Mouse (Mus musculus) retina, postnatal 1 day (tissue): Measurements from ENCODE around the gene 9630041A04Rik.
A peak's percentile ranks its signal among the peaks of the same experiment; 100 is the strongest.

Experiments
- DNase-seq: peaks from one replicate; pipeline ENCODE4 v3.0.0-alpha.2; 2012

9630041A04Rik gene

GRCm38 (mm10) chr9:101922846-101923245 lies 61.2 kb downstream of the 9630041A04Rik start:
- no peak for DNase-seq

- DNase-seq, result no peak
Observed at GRCm38 (mm10) chr9:101924829-101925228, 63.2 kb downstream of the 9630041A04Rik start.

- DNase-seq, result peak; percentile 58
Observed at GRCm38 (mm10) chr9:101933946-101934573, 72.4 kb downstream of the 9630041A04Rik start.

- DNase-seq, result peak; percentile 29
Observed at GRCm38 (mm10) chr9:101934887-101935286, 73.2 kb downstream of the 9630041A04Rik start.

GRCm38 (mm10) chr9:101938066-101938465 lies 76.4 kb downstream of the 9630041A04Rik start:
- DNase-seq, result no peak

- peak; percentile 20 for DNase-seq
Observed at GRCm38 (mm10) chr9:101939006-101939405, 77.4 kb downstream of the 9630041A04Rik start.

- DNase-seq, result no peak
Observed at GRCm38 (mm10) chr9:101940182-101940581, 78.5 kb downstream of the 9630041A04Rik start.

GRCm38 (mm10) chr9:101942058-101942669 lies 80.5 kb downstream of the 9630041A04Rik start:
- DNase-seq, result no peak

GRCm38 (mm10) chr9:101945326-101945725 lies 83.7 kb downstream of the 9630041A04Rik start:
- DNase-seq, result no peak

GRCm38 (mm10) chr9:101945814-101946213 lies 84.2 kb downstream of the 9630041A04Rik start:
- DNase-seq, result no peak

GRCm38 (mm10) chr9:101950101-101950500 lies 88.5 kb downstream of the 9630041A04Rik start:
- DNase-seq, result no peak

GRCm38 (mm10) chr9:101954529-101954928 lies 92.9 kb downstream of the 9630041A04Rik start:
- no peak for DNase-seq

- DNase-seq, result no peak
Observed at GRCm38 (mm10) chr9:101956228-101956627, 94.6 kb downstream of the 9630041A04Rik start.

- DNase-seq, result no peak
Observed at GRCm38 (mm10) chr9:101971806-101972205, 110.2 kb downstream of the 9630041A04Rik start.

- DNase-seq, result no peak
Observed at GRCm38 (mm10) chr9:101972314-101972713, 110.7 kb downstream of the 9630041A04Rik start.

GRCm38 (mm10) chr9:101976884-101977465 lies 115.3 kb downstream of the 9630041A04Rik start:
- DNase-seq, result no peak

- no peak for DNase-seq
Observed at GRCm38 (mm10) chr9:101981161-101981560, 119.5 kb downstream of the 9630041A04Rik start.

GRCm38 (mm10) chr9:101982378-101982777 lies 120.7 kb downstream of the 9630041A04Rik start:
- no peak for DNase-seq

GRCm38 (mm10) chr9:101986910-101987309 lies 125.3 kb downstream of the 9630041A04Rik start:
- no peak for DNase-seq

GRCm38 (mm10) chr9:101990032-101990431 lies 128.4 kb downstream of the 9630041A04Rik start:
- DNase-seq, result no peak

GRCm38 (mm10) chr9:101990836-101991235 lies 129.2 kb downstream of the 9630041A04Rik start:
- DNase-seq, result no peak
